Mouse (Mus musculus) embryonic facial prominence, embryonic 11.5 days (tissue): ENCODE data around the gene Dpysl4. TPM values are rescaled to one million over a fixed set of nuclear protein-coding genes. Genes with fewer than 3 reads are reported as not detected.

Experiments
- ATAC-seq: fragments of 200-750 bp; cut with Nextera tagmentation; replicated peaks from 2 replicates; pipeline ENCODE4 v1.8.0; 2017; ENCODE audit warnings: low read depth; ENCODE audit not compliant: insufficient number of reproducible peaks, low FRiP score, low TSS enrichment
- DNase-seq: peaks from one replicate; pipeline ENCODE4 v3.0.0-alpha.2; 2015; ENCODE audit warnings: low spot score
- H3K27ac ChIP-seq: fragments of 300-500 bp; sonication (generic); replicated peaks from 2 replicates; pipeline ENCODE4 v1.5.1; 2014; ENCODE audit warnings: mild to moderate bottlenecking, low read depth, low read length, control low read depth
- H3K27me3 ChIP-seq: fragments of 300-500 bp; sonication (generic); 2 replicates; pipeline ENCODE4 v1.6.1; 2014; ENCODE audit warnings: mild to moderate bottlenecking, low read length, moderate library complexity, mixed read lengths; ENCODE audit not compliant: control insufficient read depth, insufficient read depth
- H3K36me3 ChIP-seq: fragments of 300-500 bp; sonication (generic); replicated peaks from 2 replicates; pipeline ENCODE4 v1.6.1; 2014; ENCODE audit warnings: low read depth, mild to moderate bottlenecking, low read length, moderate library complexity, mixed read lengths; ENCODE audit not compliant: control insufficient read depth, insufficient read depth
- H3K4me1 ChIP-seq: fragments of 300-500 bp; sonication (generic); 2 replicates; pipeline ENCODE4 v1.6.1; 2014; ENCODE audit warnings: low read length, mixed read lengths; ENCODE audit not compliant: control insufficient read depth, insufficient read depth
- H3K4me2 ChIP-seq: fragments of 300-500 bp; sonication (generic); 2 replicates; pipeline ENCODE4 v1.6.1; 2014; ENCODE audit warnings: low read depth, mild to moderate bottlenecking, control low read depth, low read length, moderate library complexity
- H3K4me3 ChIP-seq: fragments of 300-500 bp; sonication (generic); 2 replicates; pipeline ENCODE4 v1.5.1; 2014; ENCODE audit warnings: low read depth, low read length, control low read depth
- H3K9ac ChIP-seq: fragments of 300-500 bp; sonication (generic); replicated peaks from 2 replicates; pipeline ENCODE4 v1.6.1; 2014; ENCODE audit warnings: mild to moderate bottlenecking, control low read depth, low read length
- H3K9me3 ChIP-seq: fragments of 300-500 bp; sonication (generic); replicated peaks from 2 replicates; pipeline ENCODE4 v1.6.1; 2016; ENCODE audit warnings: mild to moderate bottlenecking, low read length, inconsistent platforms, mixed read lengths; ENCODE audit not compliant: control insufficient read depth
- WGBS: fragments of 180-500 bp; shearing (Covaris S2); extraction: QIAGEN DNeasy Blood & Tissue Kit; methylation state at CpG from one replicate; pipeline ENCODE4 v1.1.7; 2014; 5-methylcytosine and 5-hydroxymethylcytosine counted together
- polyA plus RNA-seq: library from polyadenylated mRNA; unstranded; fragments of >200 nt; fragmentation: Nextera tagmentation; extraction: Ambion mirVana; gene quantifications from 2 replicates; pipeline ENCODE4 v1.2.1, GENCODE M21; 2014

Gene Dpysl4
- polyA plus RNA-seq, 1 experiment from 2014 or later: 55.6 TPM

- Histone ChIP-seq H3K9ac (no peak overlapping the region), H3K27ac (no peak overlapping the region), H3K4me1 (no peaks in the 10 kb centered on the region), H3K36me3 (no peaks in the 10 kb centered on the region), H3K4me2 (no peak overlapping the region), H3K4me3 (no peak overlapping the region), H3K27me3 (no peaks in the 10 kb centered on the region; the same call in 1 of the 2 replicates), H3K9me3 (no peaks in the 10 kb centered on the region)
- peak; percentile 28 for DNase-seq
- no peak for ATAC-seq
- WGBS: 63% methylated on average over 4 of the region's 4 CpGs
These were observed 5.1 kb upstream of the Dpysl4 start for GRCm38 (mm10) chr7:139080714-139081113.

- no peaks in the 10 kb centered on the region for H3K36me3 ChIP-seq
- no peak for DNase-seq
- no peaks in the 10 kb centered on the region for H3K4me1 ChIP-seq
- no peak overlapping the region for H3K4me2 ChIP-seq
- no peak overlapping the region for H3K9ac ChIP-seq
- no peak overlapping the region for H3K27ac ChIP-seq
- 61% methylated on average over 5 of the region's 5 CpGs for WGBS
- no peaks in the 10 kb centered on the region for H3K9me3 ChIP-seq
- H3K4me3 ChIP-seq: no peak overlapping the region
- no peaks in the 10 kb centered on the region; the same call in 1 of the 2 replicates for H3K27me3 ChIP-seq
- no peak for ATAC-seq
These were observed 4.6 kb upstream of the Dpysl4 start for GRCm38 (mm10) chr7:139081158-139081557.

- H3K36me3 ChIP-seq: no peaks in the 10 kb centered on the region
- H3K9ac ChIP-seq: no peak overlapping the region
- H3K4me1 ChIP-seq: no peaks in the 10 kb centered on the region
- no peak overlapping the region for H3K4me3 ChIP-seq
- H3K9me3 ChIP-seq: no peaks in the 10 kb centered on the region
- DNase-seq (no peak), ATAC-seq (no peak)
- no peak overlapping the region for H3K4me2 ChIP-seq
- no peaks in the 10 kb centered on the region; the same call in 1 of the 2 replicates for H3K27me3 ChIP-seq
- no peak overlapping the region for H3K27ac ChIP-seq
- WGBS: 79% methylated on average over 8 of the region's 8 CpGs
These were observed 3.5 kb upstream of the Dpysl4 start for GRCm38 (mm10) chr7:139082281-139082680.

DNA sequence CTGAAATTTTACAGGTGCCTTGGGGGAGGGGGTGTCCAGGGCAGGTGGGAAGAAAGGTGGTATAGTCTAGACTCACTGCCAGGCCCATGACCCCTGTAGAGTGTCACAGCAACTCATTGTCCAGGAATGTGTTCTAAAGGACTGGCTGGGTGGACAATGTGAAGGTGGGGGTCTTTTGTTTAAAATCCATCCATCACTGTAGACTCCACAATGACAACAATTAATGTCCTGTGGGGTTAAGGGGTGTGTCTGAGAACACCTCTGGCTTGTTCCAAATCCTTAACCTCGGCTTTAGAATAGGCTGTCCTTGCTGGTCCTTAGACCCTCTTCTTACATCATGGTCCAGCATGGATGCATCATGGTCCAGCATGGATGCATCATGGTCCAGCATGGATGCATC lies 1.5 kb upstream of the Dpysl4 start:
- Histone ChIP-seq H3K4me1 (no peaks in the 10 kb centered on the region), H3K36me3 (no peaks in the 10 kb centered on the region), H3K9ac (no peak overlapping the region), H3K4me3 (no peak overlapping the region), H3K27me3 (no peaks in the 10 kb centered on the region; the same call in 1 of the 2 replicates), H3K27ac (no peak overlapping the region), H3K9me3 (no peaks in the 10 kb centered on the region), H3K4me2 (no peak overlapping the region)
- no peak for DNase-seq
- WGBS: 50% methylated on average over 1 of the region's 1 CpGs
- ATAC-seq: no peak

- H3K27ac ChIP-seq: peak overlapping the region; percentile 56; the same call in 1 of the 2 replicates
- H3K36me3 ChIP-seq: peaks cover 3% of the 10 kb centered on the region; the same call in 1 of the 2 replicates
- H3K4me3 ChIP-seq: peak overlapping the region; percentile 76
- ATAC-seq (peak; percentile 59), DNase-seq (peak; percentile 44)
- no peaks in the 10 kb centered on the region for H3K9me3 ChIP-seq
- peak overlapping the region; percentile 86 for H3K9ac ChIP-seq
- H3K27me3 ChIP-seq: no peaks in the 10 kb centered on the region; the same call in 1 of the 2 replicates
- peak overlapping the region; percentile 82 for H3K4me2 ChIP-seq
- WGBS: 1% methylated on average over 61 of the region's 61 CpGs
- H3K4me1 ChIP-seq: no peaks in the 10 kb centered on the region
These were observed 676 bp downstream of the Dpysl4 start for GRCm38 (mm10) chr7:139086195-139087158.

- ATAC-seq: no peak
- H3K9me3 ChIP-seq: no peaks in the 10 kb centered on the region
- H3K4me2 ChIP-seq: no peak overlapping the region
- H3K4me3 ChIP-seq: no peak overlapping the region
- no peaks in the 10 kb centered on the region; the same call in 1 of the 2 replicates for H3K27me3 ChIP-seq
- H3K36me3 ChIP-seq: peaks cover 3% of the 10 kb centered on the region; the same call in 1 of the 2 replicates
- 74% methylated on average over 2 of the region's 2 CpGs for whole genome bisulfite sequencing
- no peak overlapping the region for H3K27ac ChIP-seq
- H3K4me1 ChIP-seq: no peaks in the 10 kb centered on the region
- H3K9ac ChIP-seq: no peak overlapping the region
- DNase-seq: no peak
These were observed 2.0 kb downstream of the Dpysl4 start for GRCm38 (mm10) chr7:139087801-139088200.

GRCm38 (mm10) chr7:139089892-139090874 lies 4.4 kb downstream of the Dpysl4 start:
- Histone ChIP-seq H3K9ac (no peak overlapping the region), H3K4me2 (no peak overlapping the region), H3K27me3 (no peaks in the 10 kb centered on the region), H3K27ac (no peak overlapping the region), H3K4me1 (no peaks in the 10 kb centered on the region), H3K4me3 (no peak overlapping the region), H3K9me3 (no peaks in the 10 kb centered on the region), H3K36me3 (peaks cover 3% of the 10 kb centered on the region)
- DNase-seq (no peak), ATAC-seq (no peak)
- WGBS: 87% methylated on average over 12 of the region's 12 CpGs
